Mouse (Mus musculus) embryonic facial prominence, embryonic 13.5 days (tissue): ENCODE data around the gene Rpl14. TPM values are rescaled to one million over a fixed set of nuclear protein-coding genes. Genes with fewer than 3 reads are reported as not detected.
"Not testable (repeated sequence)": the region's sequence is repeated elsewhere in the genome, so short reads cannot be mapped to it uniquely, and the experiment has no call there.

Experiments
- ATAC-seq: fragments of 200-750 bp; cut with Nextera tagmentation; 2 replicates; pipeline ENCODE4 v1.8.0; 2017; ENCODE audit warnings: low read depth; ENCODE audit not compliant: insufficient number of reproducible peaks, insufficient read depth, low FRiP score, low TSS enrichment
- H3K27ac ChIP-seq: fragments of 300-500 bp; sonication (generic); 2 replicates; pipeline ENCODE4 v1.5.1; 2015; ENCODE audit warnings: moderate library complexity, mild to moderate bottlenecking, inconsistent platforms
- H3K27me3 ChIP-seq: fragments of 300-500 bp; sonication (generic); 2 replicates; pipeline ENCODE4 v1.6.1; 2015; ENCODE audit warnings: mild to moderate bottlenecking, inconsistent platforms
- H3K36me3 ChIP-seq: fragments of 300-500 bp; sonication (generic); 2 replicates; pipeline ENCODE4 v1.6.1; 2015; ENCODE audit warnings: mild to moderate bottlenecking, inconsistent platforms
- H3K4me1 ChIP-seq: fragments of 300-500 bp; sonication (generic); 2 replicates; pipeline ENCODE4 v1.6.1; 2015; ENCODE audit warnings: inconsistent platforms
- H3K4me2 ChIP-seq: fragments of 300-500 bp; sonication (generic); 2 replicates; pipeline ENCODE4 v1.6.1; 2015; ENCODE audit warnings: moderate library complexity, mild to moderate bottlenecking, inconsistent platforms
- H3K4me3 ChIP-seq: fragments of 300-500 bp; sonication (generic); 2 replicates; pipeline ENCODE4 v1.5.1; 2015; ENCODE audit warnings: mild to moderate bottlenecking, inconsistent platforms
- H3K9ac ChIP-seq: fragments of 300-500 bp; sonication (generic); 2 replicates; pipeline ENCODE4 v1.6.1; 2015; ENCODE audit warnings: mild to moderate bottlenecking, inconsistent platforms
- H3K9me3 ChIP-seq: fragments of 300-500 bp; sonication (generic); 2 replicates; pipeline ENCODE4 v1.6.1; 2016; ENCODE audit warnings: inconsistent platforms
- WGBS: fragments of 180-500 bp; shearing (Covaris S2); methylation state at CpG from one replicate; pipeline ENCODE4 v1.1.7; 2015; ENCODE audit warnings: mixed read lengths; 5-methylcytosine and 5-hydroxymethylcytosine counted together
- polyA plus RNA-seq: library from polyadenylated mRNA; unstranded; fragments of >200 nt; fragmentation: Nextera tagmentation; extraction: Ambion mirVana; gene quantifications from 2 replicates; pipeline ENCODE4 v1.2.1, GENCODE M21; 2015

Gene Rpl14
- 771 and 950 TPM in 2 replicates for polyA plus RNA-seq

GRCm38 (mm10) chr9:120570741-120571592, at the start of gene Rpl14:
Gene Rpl14, plus strand, starts transcription at chr9:120571444.
- WGBS: 5% methylated on average over 43 of the region's 43 CpGs
- Histone ChIP-seq H3K4me1 (peaks cover 19% of the 10 kb centered on the region), H3K9ac (peak within 1 kb of the TSS; percentile 95)

GRCm38 (mm10) chr9:120527270-120527669, 44.0 kb upstream of the Rpl14 start:
- H3K4me3 ChIP-seq: no peak overlapping the region
- H3K27ac ChIP-seq: no peak overlapping the region
- H3K9ac ChIP-seq: no peak overlapping the region
- ATAC-seq: no peak
- H3K4me2 ChIP-seq: no peak overlapping the region
- no peaks in the 10 kb centered on the region for H3K27me3 ChIP-seq
- H3K9me3 ChIP-seq: no peaks in the 10 kb centered on the region
- no peaks in the 10 kb centered on the region for H3K36me3 ChIP-seq
- WGBS: 73% methylated on average over 4 of the region's 4 CpGs
- peaks cover 10% of the 10 kb centered on the region; the same call in 1 of the 2 replicates for H3K4me1 ChIP-seq

More at GRCm38 (mm10) chr9:120570741-120571592, at the start of gene Rpl14:
- H3K4me2 ChIP-seq: peak within 1 kb of the TSS; percentile 83
- peak; percentile 94 for ATAC-seq
- no peaks in the 10 kb centered on the region for H3K27me3 ChIP-seq
- peak within 1 kb of the TSS; percentile 94 for H3K4me3 ChIP-seq
- H3K9me3 ChIP-seq: no peaks in the 10 kb centered on the region
- peak within 1 kb of the TSS; percentile 87 for H3K27ac ChIP-seq
- peaks cover 38% of the 10 kb centered on the region for H3K36me3 ChIP-seq

GRCm38 (mm10) chr9:120527919-120528318, 43.3 kb upstream of the Rpl14 start:
- H3K4me3 ChIP-seq: no peak overlapping the region
- no peaks in the 10 kb centered on the region for H3K36me3 ChIP-seq
- 90% methylated on average over 8 of the region's 8 CpGs for WGBS
- no peak for ATAC-seq
- no peak overlapping the region for H3K4me2 ChIP-seq
- H3K9me3 ChIP-seq: no peaks in the 10 kb centered on the region
- H3K9ac ChIP-seq: no peak overlapping the region
- H3K27me3 ChIP-seq: no peaks in the 10 kb centered on the region
- peaks cover 10% of the 10 kb centered on the region; the same call in 1 of the 2 replicates for H3K4me1 ChIP-seq
- H3K27ac ChIP-seq: no peak overlapping the region

- WGBS: 73% methylated on average over 17 of the region's 17 CpGs
These were observed 42.3 kb upstream of the Rpl14 start for GRCm38 (mm10) chr9:120528815-120529510.

GRCm38 (mm10) chr9:120530471-120530870, 40.8 kb upstream of the Rpl14 start:
- whole genome bisulfite sequencing: 89% methylated on average over 5 of the region's 5 CpGs
- Histone ChIP-seq H3K9ac (no peak overlapping the region), H3K4me3 (no peak overlapping the region), H3K27ac (no peak overlapping the region), H3K9me3 (no peaks in the 10 kb centered on the region), H3K27me3 (no peaks in the 10 kb centered on the region), H3K4me2 (no peak overlapping the region), H3K4me1 (0 out of 2 replicates have a peak, but pooled peaks cover 7% of the 10 kb centered on the region), H3K36me3 (no peaks in the 10 kb centered on the region)
- no peak for ATAC-seq

More at GRCm38 (mm10) chr9:120528815-120529510, 42.3 kb upstream of the Rpl14 start:
- ATAC-seq: no peak
- H3K9me3 ChIP-seq: no peaks in the 10 kb centered on the region
- no peaks in the 10 kb centered on the region for H3K27me3 ChIP-seq
- H3K36me3 ChIP-seq: no peaks in the 10 kb centered on the region
- peaks cover 10% of the 10 kb centered on the region; the same call in 1 of the 2 replicates for H3K4me1 ChIP-seq
- no peak overlapping the region for H3K4me2 ChIP-seq
- no peak overlapping the region for H3K9ac ChIP-seq
- H3K4me3 ChIP-seq: no peak overlapping the region
- H3K27ac ChIP-seq: 0 out of 2 replicates have a peak overlapping the region, but pooled peaks have one; percentile 44

- 80% methylated on average over 6 of the region's 6 CpGs for WGBS
- Histone ChIP-seq H3K4me1 (0 out of 2 replicates have a peak, but pooled peaks cover 7% of the 10 kb centered on the region), H3K27ac (no peak overlapping the region), H3K36me3 (no peaks in the 10 kb centered on the region), H3K4me2 (no peak overlapping the region), H3K27me3 (no peaks in the 10 kb centered on the region), H3K4me3 (no peak overlapping the region), H3K9me3 (no peaks in the 10 kb centered on the region), H3K9ac (no peak overlapping the region)
- no peak for ATAC-seq
These were observed 39.2 kb upstream of the Rpl14 start for GRCm38 (mm10) chr9:120532062-120532461.

GRCm38 (mm10) chr9:120532691-120533090, 38.6 kb upstream of the Rpl14 start:
- whole genome bisulfite sequencing: 78% methylated on average over 6 of the region's 6 CpGs
- Histone ChIP-seq H3K9ac (no peak overlapping the region), H3K36me3 (no peaks in the 10 kb centered on the region), H3K4me2 (no peak overlapping the region), H3K27ac (no peak overlapping the region), H3K4me1 (0 out of 2 replicates have a peak, but pooled peaks cover 7% of the 10 kb centered on the region), H3K27me3 (no peaks in the 10 kb centered on the region), H3K4me3 (no peak overlapping the region), H3K9me3 (no peaks in the 10 kb centered on the region)
- ATAC-seq: no peak

- not testable (repeated sequence) for H3K4me3 ChIP-seq, H3K27ac ChIP-seq, ATAC-seq, H3K27me3 ChIP-seq, H3K36me3 ChIP-seq, H3K9ac ChIP-seq, H3K4me2 ChIP-seq, H3K4me1 ChIP-seq, H3K9me3 ChIP-seq
- WGBS: 91% methylated on average over 8 of the region's 8 CpGs
These were observed 37.7 kb upstream of the Rpl14 start for GRCm38 (mm10) chr9:120533446-120533950.

- H3K9ac ChIP-seq: peak within 1 kb of the TSS; percentile 71
- under 1% methylated on average over 31 of the region's 31 CpGs for WGBS
- ATAC-seq: no peak
- peak within 1 kb of the TSS; percentile 84 for H3K4me2 ChIP-seq
- no peaks in the 10 kb centered on the region for H3K36me3 ChIP-seq
- no peaks in the 10 kb centered on the region for H3K9me3 ChIP-seq
- peak within 1 kb of the TSS; percentile 52 for H3K4me3 ChIP-seq
- H3K4me1 ChIP-seq: peaks cover 26% of the 10 kb centered on the region
- peaks cover 28% of the 10 kb centered on the region for H3K27me3 ChIP-seq
- no peak within 1 kb of the TSS for H3K27ac ChIP-seq
These were observed 31.5 kb upstream of the Rpl14 start, which contains the start of gene Entpd3 for GRCm38 (mm10) chr9:120539662-120540251. Gene Entpd3, plus strand, starts transcription at chr9:120539818.

- H3K36me3 ChIP-seq: no peaks in the 10 kb centered on the region
- WGBS: 13% methylated on average over 2 of the region's 2 CpGs
- peak overlapping the region; percentile 35 for H3K4me2 ChIP-seq
- peaks cover 28% of the 10 kb centered on the region for H3K27me3 ChIP-seq
- peaks cover 28% of the 10 kb centered on the region for H3K4me1 ChIP-seq
- H3K9ac ChIP-seq: no peak overlapping the region
- no peak overlapping the region for H3K27ac ChIP-seq
- 0 out of 2 replicates have a peak, but pooled peaks have one; percentile 6 for ATAC-seq
- no peak overlapping the region for H3K4me3 ChIP-seq
- H3K9me3 ChIP-seq: no peaks in the 10 kb centered on the region
These were observed 29.8 kb upstream of the Rpl14 start for GRCm38 (mm10) chr9:120541411-120541810.

GRCm38 (mm10) chr9:120542241-120542640, 29.0 kb upstream of the Rpl14 start:
- Histone ChIP-seq H3K9me3 (no peaks in the 10 kb centered on the region), H3K4me3 (no peak overlapping the region), H3K4me1 (peaks cover 36% of the 10 kb centered on the region), H3K9ac (no peak overlapping the region), H3K36me3 (no peaks in the 10 kb centered on the region), H3K27me3 (peaks cover 28% of the 10 kb centered on the region), H3K27ac (peak overlapping the region; percentile 22; the same call in 1 of the 2 replicates), H3K4me2 (peak overlapping the region; percentile 35)
- ATAC-seq: no peak
- WGBS: 1% methylated on average over 6 of the region's 6 CpGs
